Mouse (Mus musculus) lung, postnatal 14 days (tissue): ENCODE results near the gene Zfp583.
"Not testable (repeated sequence)": the region's sequence is repeated elsewhere in the genome, so short reads cannot be mapped to it uniquely, and the experiment has no call there.

ENCODE experiments used
- DNase-seq: peaks from one replicate; pipeline ENCODE4 v3.0.0; 2021

Gene Zfp583

GRCm38 (mm10) chr7:6331233-6331956 lies at the start of gene Zfp583:
TSS of gene Zfp583 (minus strand) at chr7:6331285.
- DNase-seq: peak; percentile 80

GRCm38 (mm10) chr7:6378441-6378840 lies 47.4 kb upstream of the Zfp583 start:
- DNase-seq: no peak

GRCm38 (mm10) chr7:6372993-6373392 lies 41.9 kb upstream of the Zfp583 start:
- no peak for DNase-seq

GRCm38 (mm10) chr7:6369460-6369859 lies 38.4 kb upstream of the Zfp583 start:
- DNase-seq: no peak

GRCm38 (mm10) chr7:6368146-6368545 lies 37.1 kb upstream of the Zfp583 start:
- not testable (repeated sequence) for DNase-seq

GRCm38 (mm10) chr7:6367185-6367584 lies 36.1 kb upstream of the Zfp583 start:
- no peak for DNase-seq

GRCm38 (mm10) chr7:6364761-6365160 lies 33.7 kb upstream of the Zfp583 start:
- DNase-seq: no peak

- no peak for DNase-seq
Measured at GRCm38 (mm10) chr7:6363047-6363488, 32.0 kb upstream of the Zfp583 start, which contains the start of gene Zfp78. TSS of gene Zfp78 (plus strand) at chr7:6363280.

GRCm38 (mm10) chr7:6362268-6363046 lies 31.4 kb upstream of the Zfp583 start:
- peak; percentile 99 for DNase-seq

- DNase-seq: no peak
Measured at GRCm38 (mm10) chr7:6361756-6362155, 30.7 kb upstream of the Zfp583 start.

GRCm38 (mm10) chr7:6360477-6361060 lies 29.5 kb upstream of the Zfp583 start:
- no peak for DNase-seq

GRCm38 (mm10) chr7:6358937-6359590 lies 28.0 kb upstream of the Zfp583 start:
- peak; percentile 39 for DNase-seq

- DNase-seq: peak; percentile 23
Measured at GRCm38 (mm10) chr7:6358121-6358520, 27.0 kb upstream of the Zfp583 start.

GRCm38 (mm10) chr7:6344124-6344523 lies 13.0 kb upstream of the Zfp583 start:
- DNase-seq: no peak

GRCm38 (mm10) chr7:6343501-6344071 lies 12.5 kb upstream of the Zfp583 start, which contains the start of gene Gm3854:
TSS of gene Gm3854 (plus strand) at chr7:6343759.
- DNase-seq: peak; percentile 33

- DNase-seq: no peak
Measured at GRCm38 (mm10) chr7:6339865-6340264, 8.8 kb upstream of the Zfp583 start.

- no peak for DNase-seq
Measured at GRCm38 (mm10) chr7:6330458-6331232, 440 bp downstream of the Zfp583 start.

- not testable (repeated sequence) for DNase-seq
Measured at GRCm38 (mm10) chr7:6300796-6301195, 30.3 kb downstream of the Zfp583 start.

GRCm38 (mm10) chr7:6291121-6291520 lies 40.0 kb downstream of the Zfp583 start:
- DNase-seq: not testable (repeated sequence)

GRCm38 (mm10) chr7:6286921-6287531 lies 44.1 kb downstream of the Zfp583 start:
- no peak for DNase-seq
